Mouse (Mus musculus) intestine, embryonic 15.5 days (tissue): Measurements from ENCODE around the gene Gm2174. TPM values are rescaled to one million over a fixed set of nuclear protein-coding genes. Genes with fewer than 3 reads are reported as not detected.

ENCODE experiments used
- ATAC-seq: fragments of 200-750 bp; cut with Nextera tagmentation; 2 replicates; pipeline ENCODE4 v1.8.0; 2017; ENCODE audit warnings: moderate TSS enrichment, moderate library complexity
- H3K27ac ChIP-seq: fragments of 300-500 bp; sonication (generic); 2 replicates; pipeline ENCODE4 v1.5.1; 2015; ENCODE audit warnings: mild to moderate bottlenecking, inconsistent platforms
- H3K27me3 ChIP-seq: fragments of 300-500 bp; sonication (generic); replicated peaks from 2 replicates; pipeline ENCODE4 v1.6.1; 2015; ENCODE audit warnings: inconsistent platforms
- H3K36me3 ChIP-seq: fragments of 300-500 bp; sonication (generic); 2 replicates; pipeline ENCODE4 v1.6.1; 2015; ENCODE audit warnings: inconsistent platforms
- H3K4me1 ChIP-seq: fragments of 300-500 bp; sonication (generic); replicated peaks from 2 replicates; pipeline ENCODE4 v1.6.1; 2015; ENCODE audit warnings: inconsistent platforms
- H3K4me2 ChIP-seq: fragments of 300-500 bp; sonication (generic); replicated peaks from 2 replicates; pipeline ENCODE4 v1.6.1; 2015; ENCODE audit warnings: mild to moderate bottlenecking, inconsistent platforms
- H3K4me3 ChIP-seq: fragments of 300-500 bp; sonication (generic); replicated peaks from 2 replicates; pipeline ENCODE4 v1.5.1; 2015; ENCODE audit warnings: inconsistent platforms
- H3K9ac ChIP-seq: fragments of 300-500 bp; sonication (generic); 2 replicates; pipeline ENCODE4 v1.6.1; 2015; ENCODE audit warnings: inconsistent platforms
- H3K9me3 ChIP-seq: fragments of 300-500 bp; sonication (generic); 2 replicates; pipeline ENCODE4 v1.6.1; 2016; ENCODE audit warnings: inconsistent platforms
- WGBS: fragments of 180-500 bp; shearing (Covaris S2); methylation state at CpG from one replicate; pipeline ENCODE4 v1.1.7; 2015; 5-methylcytosine and 5-hydroxymethylcytosine counted together
- polyA plus RNA-seq: library from polyadenylated mRNA; unstranded; fragments of >200 nt; fragmentation: Nextera tagmentation; extraction: Ambion mirVana; gene quantifications from 2 replicates; pipeline ENCODE4 v1.2.1, GENCODE M21; 2015

Gene Gm2174
- 3.1 and 3.2 TPM in 2 replicates for polyA plus RNA-seq

- no peaks in the 10 kb centered on the region for H3K36me3 ChIP-seq
- H3K27me3 ChIP-seq = no peaks in the 10 kb centered on the region
- no peak within 1 kb of the TSS for H3K27ac ChIP-seq
- H3K4me3 ChIP-seq = no peak within 1 kb of the TSS
- WGBS = 68% methylated on average over 4 of the region's 4 CpGs
- no peaks in the 10 kb centered on the region for H3K9me3 ChIP-seq
- H3K9ac ChIP-seq = no peak within 1 kb of the TSS
- H3K4me2 ChIP-seq = no peak within 1 kb of the TSS
- no peaks in the 10 kb centered on the region for H3K4me1 ChIP-seq
- ATAC-seq = no peak
Observed at GRCm38 (mm10) chrX:56447524-56448015, at the start of gene Gm2174. Gene Gm2174, plus strand, starts transcription at chrX:56447965.

GRCm38 (mm10) chrX:56404646-56405045 is 43.1 kb upstream of the Gm2174 start:
- Histone ChIP-seq H3K9ac (no peak overlapping the region), H3K27ac (no peak overlapping the region), H3K4me1 (no peaks in the 10 kb centered on the region), H3K27me3 (no peaks in the 10 kb centered on the region), H3K9me3 (no peaks in the 10 kb centered on the region), H3K4me2 (no peak overlapping the region), H3K4me3 (no peak overlapping the region), H3K36me3 (no peaks in the 10 kb centered on the region)
- no peak for ATAC-seq
- 26% methylated on average over 2 of the region's 2 CpGs for WGBS

DNA sequence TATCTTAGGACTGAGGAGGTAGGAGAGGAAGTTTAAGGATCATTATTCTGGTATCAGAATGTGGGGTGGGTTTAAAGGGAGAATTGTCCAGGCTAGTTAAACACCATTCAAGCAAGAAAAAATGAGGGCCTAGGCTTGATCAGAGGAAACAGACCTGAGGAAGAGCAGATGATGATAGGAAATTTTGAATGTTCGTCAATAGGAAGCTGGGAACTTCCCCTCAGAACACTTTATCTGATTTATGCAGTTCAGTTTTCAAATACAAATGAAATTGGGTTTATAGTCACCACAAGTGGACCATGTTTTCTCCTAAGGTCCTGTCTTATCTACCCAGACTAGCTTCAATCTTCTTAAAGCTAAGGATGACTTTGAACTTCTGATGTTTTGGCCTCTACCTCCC is 42.3 kb upstream of the Gm2174 start:
- WGBS = 74% methylated on average over 1 of the region's 1 CpGs
- H3K9me3 ChIP-seq = no peaks in the 10 kb centered on the region
- no peak for ATAC-seq
- no peaks in the 10 kb centered on the region for H3K27me3 ChIP-seq
- H3K27ac ChIP-seq = no peak overlapping the region
- H3K4me1 ChIP-seq = no peaks in the 10 kb centered on the region
- no peak overlapping the region for H3K4me2 ChIP-seq
- no peak overlapping the region for H3K9ac ChIP-seq
- H3K4me3 ChIP-seq = no peak overlapping the region
- no peaks in the 10 kb centered on the region for H3K36me3 ChIP-seq

GRCm38 (mm10) chrX:56406128-56406527 is 41.6 kb upstream of the Gm2174 start:
- H3K4me2 ChIP-seq = no peak overlapping the region
- no peak for ATAC-seq
- H3K9ac ChIP-seq = no peak overlapping the region
- no peaks in the 10 kb centered on the region for H3K36me3 ChIP-seq
- H3K9me3 ChIP-seq = no peaks in the 10 kb centered on the region
- WGBS = 59% methylated on average over 5 of the region's 5 CpGs
- H3K27me3 ChIP-seq = no peaks in the 10 kb centered on the region
- H3K27ac ChIP-seq = no peak overlapping the region
- H3K4me1 ChIP-seq = no peaks in the 10 kb centered on the region
- no peak overlapping the region for H3K4me3 ChIP-seq

GRCm38 (mm10) chrX:56416277-56416676 is 31.5 kb upstream of the Gm2174 start:
- Histone ChIP-seq H3K9me3 (no peaks in the 10 kb centered on the region), H3K4me2 (no peak overlapping the region), H3K27ac (no peak overlapping the region), H3K36me3 (no peaks in the 10 kb centered on the region), H3K9ac (no peak overlapping the region), H3K27me3 (no peaks in the 10 kb centered on the region), H3K4me3 (no peak overlapping the region), H3K4me1 (no peaks in the 10 kb centered on the region)
- no peak for ATAC-seq
- 58% methylated on average over 3 of the region's 3 CpGs for WGBS

- ATAC-seq = no peak
- 66% methylated on average over 4 of the region's 4 CpGs for WGBS
Observed at GRCm38 (mm10) chrX:56417541-56417940, 30.2 kb upstream of the Gm2174 start.

GRCm38 (mm10) chrX:56430601-56431000 is 17.2 kb upstream of the Gm2174 start:
- no peaks in the 10 kb centered on the region for H3K36me3 ChIP-seq
- H3K4me2 ChIP-seq = no peak overlapping the region
- H3K27ac ChIP-seq = no peak overlapping the region
- no peaks in the 10 kb centered on the region for H3K9me3 ChIP-seq
- H3K4me3 ChIP-seq = no peak overlapping the region
- H3K4me1 ChIP-seq = no peaks in the 10 kb centered on the region
- H3K27me3 ChIP-seq = no peaks in the 10 kb centered on the region
- WGBS = 49% methylated on average over 2 of the region's 2 CpGs
- H3K9ac ChIP-seq = no peak overlapping the region
- ATAC-seq = no peak

More at GRCm38 (mm10) chrX:56417541-56417940, 30.2 kb upstream of the Gm2174 start:
- no peak overlapping the region for H3K4me3 ChIP-seq
- no peaks in the 10 kb centered on the region for H3K36me3 ChIP-seq
- no peaks in the 10 kb centered on the region for H3K27me3 ChIP-seq
- no peak overlapping the region for H3K27ac ChIP-seq
- no peak overlapping the region for H3K4me2 ChIP-seq
- no peaks in the 10 kb centered on the region for H3K4me1 ChIP-seq
- H3K9ac ChIP-seq = no peak overlapping the region
- H3K9me3 ChIP-seq = no peaks in the 10 kb centered on the region

DNA sequence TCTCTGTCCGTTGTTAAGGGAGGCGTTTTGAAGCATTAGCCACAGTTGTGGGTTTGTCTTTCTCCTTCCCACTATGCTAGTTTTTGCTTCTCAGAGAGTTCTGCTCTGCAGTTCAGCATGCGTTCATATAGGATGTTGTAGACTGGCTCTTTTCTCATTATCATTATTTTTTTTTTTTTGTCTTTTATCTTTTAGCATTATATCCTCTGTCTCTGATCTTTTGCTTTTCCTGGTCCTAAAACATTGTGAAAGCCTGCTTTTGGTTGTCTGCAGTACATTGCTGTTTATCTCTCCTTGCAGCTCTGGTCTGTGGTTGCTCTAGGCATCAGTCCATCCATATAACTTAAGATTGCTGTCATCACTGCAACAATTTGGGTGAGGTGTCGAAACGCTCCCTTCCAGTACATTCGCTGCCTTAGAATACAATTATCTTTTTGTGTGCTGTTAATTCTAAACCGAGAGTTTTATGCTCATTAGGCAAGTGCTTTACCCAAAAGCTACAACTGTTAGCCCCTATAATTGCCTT is 11.9 kb upstream of the Gm2174 start:
- Histone ChIP-seq H3K9ac (no peak overlapping the region), H3K27ac (no peak overlapping the region), H3K4me2 (no peak overlapping the region), H3K4me1 (no peaks in the 10 kb centered on the region), H3K36me3 (no peaks in the 10 kb centered on the region), H3K4me3 (no peak overlapping the region), H3K9me3 (no peaks in the 10 kb centered on the region), H3K27me3 (no peaks in the 10 kb centered on the region)
- WGBS = 75% methylated on average over 7 of the region's 7 CpGs
- no peak for ATAC-seq

DNA sequence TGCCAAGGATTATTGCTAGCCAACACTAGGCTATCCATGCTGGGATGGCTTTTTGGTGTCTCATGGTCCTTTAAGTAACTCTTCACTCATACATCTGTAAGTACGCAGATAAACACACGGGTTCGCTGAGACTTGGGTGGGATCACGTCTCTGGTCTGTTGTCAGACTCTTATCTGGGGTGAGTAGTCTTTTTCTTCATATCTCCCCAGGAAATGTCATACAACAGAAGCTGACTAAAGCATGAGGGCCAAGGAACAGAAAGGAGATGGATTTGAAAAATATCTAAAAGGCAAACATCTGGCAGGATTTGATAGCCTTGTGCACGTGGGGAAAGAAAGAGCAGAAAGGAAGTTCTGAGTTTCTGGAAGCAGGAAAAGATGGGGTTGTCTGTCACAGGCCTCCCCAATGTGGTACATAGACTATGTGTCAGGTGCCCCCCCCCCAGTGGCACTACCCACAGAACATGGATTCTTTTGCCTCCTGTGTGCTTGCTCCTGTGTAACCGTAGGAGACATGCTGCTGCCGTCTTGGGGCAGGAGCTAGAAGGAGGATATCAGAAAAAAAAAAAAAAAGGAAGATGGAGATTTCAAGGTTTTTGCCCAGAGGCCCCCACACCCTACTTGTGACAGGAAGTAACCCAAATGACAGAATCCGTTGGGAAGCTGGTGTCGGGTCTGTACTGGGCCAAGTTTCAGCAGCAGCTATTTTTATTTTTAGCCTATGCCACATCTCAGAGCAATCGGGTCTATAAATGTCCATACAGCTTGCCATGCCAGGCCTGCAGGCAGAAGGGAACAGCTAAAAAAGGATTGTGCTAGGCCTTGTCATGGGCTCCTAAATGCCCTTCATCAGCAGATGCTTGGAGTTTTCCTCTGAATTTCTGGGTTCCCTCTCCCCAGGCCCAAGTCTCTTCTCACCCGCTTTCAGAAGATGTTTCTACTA is 1.0 kb upstream of the Gm2174 start:
- Histone ChIP-seq H3K27me3 (no peaks in the 10 kb centered on the region), H3K9me3 (no peaks in the 10 kb centered on the region), H3K4me1 (no peaks in the 10 kb centered on the region), H3K9ac (no peak overlapping the region), H3K4me3 (no peak overlapping the region), H3K36me3 (no peaks in the 10 kb centered on the region), H3K27ac (no peak overlapping the region), H3K4me2 (no peak overlapping the region)
- ATAC-seq = no peak
- 71% methylated on average over 11 of the region's 11 CpGs for WGBS

GRCm38 (mm10) chrX:56454671-56455371 is 7.1 kb downstream of the Gm2174 start, which contains the start of gene Ints6l:
Gene Ints6l, plus strand, starts transcription at chrX:56454857.
- no peaks in the 10 kb centered on the region for H3K9me3 ChIP-seq
- H3K4me2 ChIP-seq = peak within 1 kb of the TSS; percentile 56
- peak within 1 kb of the TSS; percentile 86 for H3K27ac ChIP-seq
- no peaks in the 10 kb centered on the region for H3K27me3 ChIP-seq
- 15% methylated on average over 22 of the region's 22 CpGs for WGBS
- H3K4me3 ChIP-seq = peak within 1 kb of the TSS; percentile 55
- H3K9ac ChIP-seq = peak within 1 kb of the TSS; percentile 69
- H3K4me1 ChIP-seq = no peaks in the 10 kb centered on the region
- no peaks in the 10 kb centered on the region for H3K36me3 ChIP-seq
- peak; percentile 87 for ATAC-seq

DNA sequence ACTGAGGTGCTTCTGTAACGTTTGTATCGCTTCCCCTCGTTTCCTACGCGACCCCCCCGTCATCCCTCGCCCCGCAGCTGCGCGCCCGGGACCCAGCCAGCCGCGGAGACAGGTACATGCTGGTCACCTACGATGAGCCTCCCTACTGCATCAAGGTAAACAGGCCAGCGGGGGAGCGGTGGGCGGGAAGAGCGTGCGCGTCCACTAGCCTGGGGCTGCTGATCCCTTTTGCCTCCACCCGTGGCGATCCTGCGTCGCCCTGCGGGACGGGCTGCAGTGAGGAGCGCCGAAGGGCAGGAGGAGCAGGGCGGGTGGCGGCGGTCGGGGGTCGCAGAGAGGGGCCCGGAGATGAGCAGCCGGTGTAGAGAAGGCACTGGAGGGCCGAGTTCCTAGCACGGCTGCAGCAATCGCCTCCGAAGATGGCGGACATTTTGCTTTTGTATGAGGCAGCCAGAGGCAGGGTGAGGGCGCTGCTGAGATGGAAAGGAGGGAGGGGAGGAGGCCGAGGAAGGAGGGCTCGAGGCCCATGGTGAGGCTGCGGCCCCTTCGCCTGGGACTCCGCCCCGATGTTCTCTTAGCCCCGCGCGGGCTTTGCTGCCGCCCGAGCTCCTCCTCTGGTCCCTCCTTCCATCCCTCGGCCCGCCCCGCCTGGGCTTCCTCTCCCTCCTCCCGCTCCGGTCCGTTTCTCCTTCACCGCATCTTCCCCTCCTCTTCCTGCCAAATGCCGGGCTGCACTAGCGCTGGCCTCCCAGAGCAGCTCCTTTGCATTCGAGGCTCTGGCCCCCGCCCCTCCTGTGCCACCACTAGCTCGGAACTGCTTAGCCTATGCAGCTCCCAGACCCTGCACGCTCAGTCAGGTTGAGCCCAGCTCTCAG is 7.8 kb downstream of the Gm2174 start:
- Histone ChIP-seq H3K36me3 (no peaks in the 10 kb centered on the region), H3K4me1 (no peaks in the 10 kb centered on the region), H3K27ac (peak overlapping the region; percentile 86), H3K9ac (peak overlapping the region; percentile 69), H3K4me2 (peak overlapping the region; percentile 56), H3K9me3 (no peaks in the 10 kb centered on the region), H3K4me3 (peak overlapping the region; percentile 55), H3K27me3 (no peaks in the 10 kb centered on the region)
- WGBS = 22% methylated on average over 52 of the region's 65 CpGs
- ATAC-seq = peak; percentile 97
